ENCODE assay signal across 8 mouse cellular contexts in genomic region chr12:15731261-15731660, GRCm38 (mm10).
DNase-seq lines count a peak whose midpoint lies in the region; ATAC-seq lines count a peak whose summit lies in the region.

No protein-coding gene starts in this region.

- H3K4me1 ChIP-seq in hindbrain, embryonic 16.5 days (ENCODE audit: control insufficient read depth, insufficient read depth, low read depth, low read length), result no peaks in the 10 kb centered on the region
- H3K4me1 ChIP-seq in intestine, embryonic 15.5 days (replicated peaks), result no peaks in the 10 kb centered on the region
- peaks cover 6% of the 10 kb centered on the region; the same call in 1 of the 2 replicates for H3K4me1 ChIP-seq in midbrain, embryonic 10.5 days

- intact Hi-C loops in heart, postnatal 36 days (cut with DNase I), result no loop called here

- no peaks in the 10 kb centered on the region for H3K9me3 ChIP-seq in hindbrain, embryonic 16.5 days (ENCODE audit: control insufficient read depth, low read length)
- no peaks in the 10 kb centered on the region for H3K9me3 ChIP-seq in intestine, embryonic 15.5 days
- no peaks in the 10 kb centered on the region for H3K9me3 ChIP-seq in midbrain, embryonic 10.5 days (replicated peaks)

- no peaks in the 10 kb centered on the region for H3K36me3 ChIP-seq in hindbrain, embryonic 16.5 days (ENCODE audit: control insufficient read depth, insufficient read depth, low read length)
- no peaks in the 10 kb centered on the region for H3K36me3 ChIP-seq in intestine, embryonic 15.5 days
- no peaks in the 10 kb centered on the region for H3K36me3 ChIP-seq in midbrain, embryonic 10.5 days

- peak; percentile 91 for ATAC-seq in hindbrain, embryonic 16.5 days
- no peak for ATAC-seq in intestine, embryonic 15.5 days

- no peak overlapping the region for H3K4me3 ChIP-seq in hindbrain, embryonic 16.5 days (ENCODE audit: low read length)
- H3K4me3 ChIP-seq in intestine, embryonic 15.5 days (replicated peaks), result no peak overlapping the region
- no peak overlapping the region for H3K4me3 ChIP-seq in midbrain, embryonic 10.5 days

- 24% methylated on average over 3 of the region's 3 CpGs for WGBS in hindbrain, embryonic 16.5 days
- WGBS in intestine, embryonic 15.5 days, result 56% methylated on average over 3 of the region's 3 CpGs
- 47% methylated on average over 3 of the region's 3 CpGs for WGBS in midbrain, embryonic 10.5 days

- no peak overlapping the region for H3K9ac ChIP-seq in hindbrain, embryonic 16.5 days (ENCODE audit: low read depth, low read length)
- no peak overlapping the region for H3K9ac ChIP-seq in intestine, embryonic 15.5 days

- no peaks in the 10 kb centered on the region for H3K27me3 ChIP-seq in hindbrain, embryonic 16.5 days (replicated peaks; ENCODE audit: control insufficient read depth, insufficient read depth, low read length)
- no peaks in the 10 kb centered on the region for H3K27me3 ChIP-seq in intestine, embryonic 15.5 days (replicated peaks)
- H3K27me3 ChIP-seq in midbrain, embryonic 10.5 days (ENCODE audit: low read depth, poor library complexity, severe bottlenecking), result no peaks in the 10 kb centered on the region

- H3K4me2 ChIP-seq in hindbrain, embryonic 16.5 days (ENCODE audit: low read length), result no peak overlapping the region
- no peak overlapping the region for H3K4me2 ChIP-seq in intestine, embryonic 15.5 days (replicated peaks)

- peak; percentile 57 for DNase-seq in heart, adult 8-10 months (ENCODE audit: low spot score)
- DNase-seq in heart, postnatal 36 days, result no peak
- DNase-seq in Muller cell, postnatal 12 days (ENCODE audit: inconsistent ontology term), result peak; percentile 86
- peak; percentile 2 for DNase-seq in cerebellum, adult 8-10 months
- no peak for DNase-seq in thymus, postnatal 14 days
- no peak for DNase-seq in midbrain, embryonic 10.5 days (ENCODE audit: low spot score)

- no peak overlapping the region for H3K27ac ChIP-seq in hindbrain, embryonic 16.5 days (ENCODE audit: low read depth, low read length)
- no peak overlapping the region for H3K27ac ChIP-seq in intestine, embryonic 15.5 days
- no peak overlapping the region for H3K27ac ChIP-seq in midbrain, embryonic 10.5 days (replicated peaks)

Comparison
In these comparisons a context has a peak if more than half of its experiments do, and no peak if none do; other contexts are left out.
1. DNase-seq: peak in heart, adult 8-10 months (single experiment), Muller cell, postnatal 12 days (single experiment) and cerebellum, adult 8-10 months (single experiment); none in heart, postnatal 36 days (0 of 2), thymus, postnatal 14 days (single experiment) and midbrain, embryonic 10.5 days (single experiment).